Mouse (Mus musculus): Measurements from ENCODE around the gene Spem2.

DNA sequence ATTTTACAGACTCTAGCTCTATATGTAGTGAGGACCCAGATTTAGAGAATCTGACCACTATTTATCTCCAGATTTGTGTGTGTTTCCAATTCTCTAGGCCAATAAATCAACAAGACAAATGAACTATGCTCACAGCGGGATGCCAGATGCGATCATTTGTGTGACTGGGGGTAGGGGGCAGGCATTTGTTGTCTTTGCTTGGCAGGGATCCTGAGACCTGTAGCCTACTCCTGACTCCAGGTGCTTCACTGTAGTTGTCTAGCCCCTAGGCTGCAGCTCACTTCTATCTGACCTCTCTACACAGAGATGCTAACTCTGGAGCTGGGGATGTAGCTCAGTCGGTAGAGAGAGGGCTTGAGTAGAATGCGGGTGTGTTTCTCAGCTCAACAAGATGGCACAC is 36.4 kb downstream of the Spem2 start:
- no peak for TF ChIP-seq POLR2A (IDR thresholded peaks at IDR 0.05; ENCODE audit: borderline replicate concordance, extremely low read depth, low read depth, low read length)
- no peak for TF ChIP-seq CTCF (IDR thresholded peaks at IDR 0.05; ENCODE audit: insufficient read depth, low read length)

Measured in lung, adult 2 months (tissue).